ENCODE assay signal across 13 mouse cellular contexts in genomic region chr16:36622320-36622719, GRCm38 (mm10). TPM values are rescaled to one million over a fixed set of nuclear protein-coding genes. Genes with fewer than 3 reads are reported as not detected.
DNase-seq lines count a peak whose midpoint lies in the region; ATAC-seq and TF ChIP-seq lines count a peak whose summit lies in the region.
"Had no signal": no experiment of that assay in that cellular context is flagged by ENCODE, and none has a peak within 500 bp of the region (broad histone marks: within the 10 kb centered on the region; RNA-seq: fewer than 3 reads in every experiment).

No protein-coding gene starts in this region.

- no peak for TF ChIP-seq POLR2A in cortical plate, adult 2 months (IDR thresholded peaks at IDR 0.05; ENCODE audit: extremely low read depth, insufficient read depth, low read length)

- peak; percentile 82; the same call in 1 of the 2 replicates for ATAC-seq in frontal cortex, adult (ENCODE audit: low TSS enrichment)
- ATAC-seq: lung, postnatal 0 days; midbrain, embryonic 15.5 days had no signal

- TF ChIP-seq CTCF in layer of hippocampus, adult 2 months (conservative IDR thresholded peaks at IDR 0.05) = peak; percentile 73
- TF ChIP-seq CTCF in cortical plate, adult 2 months (IDR thresholded peaks at IDR 0.05; ENCODE audit: extremely low read depth, insufficient read depth, low read length) = peak; percentile 48

- H3K4me3 ChIP-seq in layer of hippocampus, adult 2 months = no peak overlapping the region
- no peak overlapping the region for H3K4me3 ChIP-seq in cortical plate, adult 2 months (ENCODE audit: insufficient read depth, low read length)
- H3K4me3 ChIP-seq: midbrain, embryonic 15.5 days had no signal

- no peak overlapping the region for H3K27ac ChIP-seq in layer of hippocampus, adult 2 months
- H3K27ac ChIP-seq in cortical plate, adult 2 months (ENCODE audit: insufficient read depth, low read length) = no peak overlapping the region
- H3K27ac ChIP-seq: midbrain, embryonic 15.5 days had no signal

- no peak for DNase-seq in frontal cortex, postnatal 10 days (ENCODE audit: low spot score in 2 of 2)
- DNase-seq in layer of hippocampus, adult 2 months (ENCODE audit: low spot score in 2 of 2) = no peak
- no peak for DNase-seq in layer of hippocampus, adult 9-10 months (ENCODE audit: low spot score)
- DNase-seq in 416B (ENCODE audit: low read depth) = peak; percentile 32
- no peak for DNase-seq in urinary bladder, adult 2 months (ENCODE audit: low spot score)
- no peak for DNase-seq in ovary, postnatal 14 days (ENCODE audit: low spot score)
- DNase-seq: cerebellum, postnatal 14 days; gastrocnemius, postnatal 14 days; thymus, postnatal 14 days had no signal

- H3K4me1 ChIP-seq in cortical plate, adult 2 months (ENCODE audit: control insufficient read depth, insufficient read depth, low read length) = no peaks in the 10 kb centered on the region
- H3K4me1 ChIP-seq: midbrain, embryonic 15.5 days had no signal

RNA-seq across cellular contexts. Expression of gene Cd86, which starts 43.6 kb away (rescaled TPM):
- total RNA-seq in layer of hippocampus, adult 2 months (2021) = 1 to 10 TPM; 1.0 to 2.1 TPM
- 2.7 and 3.2 TPM in 2 replicates for polyA plus RNA-seq in cortical plate, adult 2 months (2012; rRNA removed)
- 3.9 and 5.1 TPM in 2 replicates for polyA plus RNA-seq in urinary bladder, adult 2 months (2012; rRNA removed)
